Mouse (Mus musculus) left cerebral cortex, postnatal 25 days (tissue): ENCODE results near the gene Gm16451. TPM values are rescaled to one million over a fixed set of nuclear protein-coding genes. Genes with fewer than 3 reads are reported as not detected.
"Not testable (repeated sequence)": the region's sequence is repeated elsewhere in the genome, so short reads cannot be mapped to it uniquely, and the experiment has no call there.

Experiments
- DNase-seq, 2 experiments: peaks; one replicate each; pipeline ENCODE4 v3.0.0; 2022; ENCODE audit warnings: low spot score in 2 of 2, mixed read lengths in 1 of 2
- intact Hi-C: fragments of 180-260 bp; cut with DNase I; formaldehyde crosslinking; loops from one replicate; pipeline ENCODE4 v1.15.1; 2025
- total RNA-seq, 2 experiments: library from RNA; stranded (reverse); gene quantifications; 2 replicates each; pipeline ENCODE4 v1.2.3; 2021

Gm16451 gene
- total RNA-seq, result not detected

- intact Hi-C loops, DNase-seq: not testable (repeated sequence)
Observed at GRCm38 (mm10) chr7:22118145-22118544, at the start of gene Gm16451. Gm16451 (minus strand) TSS chr7:22118245.

GRCm38 (mm10) chr7:22163935-22164334 is 45.9 kb upstream of the Gm16451 start, which contains the start of gene Vmn1r142:
Vmn1r142 (minus strand) TSS chr7:22164035.
- DNase-seq, intact Hi-C loops: not testable (repeated sequence)

- DNase-seq, intact Hi-C loops: not testable (repeated sequence)
Observed at GRCm38 (mm10) chr7:22134641-22135040, 16.6 kb upstream of the Gm16451 start, which contains the start of gene Gm10666. Gm10666 (minus strand) TSS chr7:22134741.

GRCm38 (mm10) chr7:22068757-22069156 is 49.3 kb downstream of the Gm16451 start, which contains the start of gene Vmn1r139:
Vmn1r139 (plus strand) TSS chr7:22069057.
- intact Hi-C loops, DNase-seq: not testable (repeated sequence)

Other genes with a start within 250 kb of the Gm16451 start
- not detected for gene Gm5891, start 197.0 kb downstream of the Gm16451 start, total RNA-seq
- gene Vmn1r137, start 123.7 kb downstream of the Gm16451 start, total RNA-seq, result not detected
- not detected for gene Vmn1r138, start 89.3 kb downstream of the Gm16451 start, total RNA-seq
- gene Gm6176, start 61.9 kb downstream of the Gm16451 start, total RNA-seq, result not detected
- not detected for gene Vmn1r139, start 49.2 kb downstream of the Gm16451 start, total RNA-seq
- gene Gm10666, start 16.5 kb upstream of the Gm16451 start, total RNA-seq, result not detected
- gene Vmn1r142, start 45.8 kb upstream of the Gm16451 start, total RNA-seq, result not detected
- not detected for gene Vmn1r143, start 71.1 kb upstream of the Gm16451 start, total RNA-seq
- not detected for gene Gm8653, start 83.0 kb upstream of the Gm16451 start, total RNA-seq
- gene Gm8453, start 111.2 kb upstream of the Gm16451 start, total RNA-seq, result not detected
- gene Gm4187, start 211.5 kb upstream of the Gm16451 start, total RNA-seq, result not detected